Mouse (Mus musculus) adrenal gland, postnatal 25 days (tissue): ENCODE results near the gene Dao. TPM values are rescaled to one million over a fixed set of nuclear protein-coding genes. Genes with fewer than 3 reads are reported as not detected.

ENCODE experiments used
- DNase-seq: peaks from one replicate; pipeline ENCODE4 v3.0.0; 2021; ENCODE audit warnings: mixed read lengths
- total RNA-seq: library from RNA; stranded (reverse); gene quantifications from 2 replicates; pipeline ENCODE4 v1.2.3, GENCODE M21; 2021

Dao gene
- total RNA-seq, 1 experiment from 2014 or later: not detected

- DNase-seq: no peak
Observed at GRCm38 (mm10) chr5:114028111-114028510, 24.6 kb downstream of the Dao start.

DNA sequence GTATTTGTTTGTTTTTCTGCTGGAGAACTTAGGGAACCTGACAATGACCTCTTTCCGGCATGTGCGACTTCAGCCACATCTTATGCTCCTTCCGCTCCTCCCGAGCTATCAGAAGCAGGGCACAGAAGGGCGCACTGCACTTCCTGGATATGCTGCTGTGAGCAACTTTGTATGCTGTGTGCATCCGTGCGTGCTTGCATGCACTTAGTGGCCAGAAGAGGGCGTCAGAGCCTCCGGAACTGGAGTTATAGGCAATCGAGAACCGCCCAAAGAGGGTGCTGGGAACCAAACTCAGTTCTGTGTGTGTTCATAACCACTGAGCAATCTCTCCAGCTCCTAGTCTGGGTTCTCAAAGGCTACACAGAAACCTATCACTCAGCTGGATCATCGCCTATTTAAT lies 27.1 kb downstream of the Dao start:
- DNase-seq: no peak

- DNase-seq: no peak
Observed at GRCm38 (mm10) chr5:114032161-114032763, 28.8 kb downstream of the Dao start.

DNA sequence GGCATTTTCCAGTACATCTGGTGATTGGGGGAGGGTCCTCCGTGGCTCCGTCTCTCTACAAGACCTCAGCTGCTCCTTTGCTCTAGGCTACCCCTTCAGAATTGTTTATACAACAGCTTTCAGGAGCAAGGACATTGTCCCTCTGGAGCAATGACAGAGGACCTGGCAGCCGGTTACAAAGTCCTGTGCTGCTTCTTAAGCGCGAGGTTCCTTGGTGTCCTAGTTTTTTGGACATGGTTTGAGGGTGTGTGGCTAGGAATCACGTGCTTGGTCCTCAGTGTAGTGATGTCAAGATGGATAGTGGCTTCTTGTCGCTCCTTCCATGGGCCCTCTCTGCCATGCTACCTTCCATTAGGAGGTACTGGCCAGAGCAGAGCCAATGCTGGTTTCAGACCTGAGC lies 30.9 kb downstream of the Dao start:
- DNase-seq: no peak

- DNase-seq: no peak
Observed at GRCm38 (mm10) chr5:114035111-114035510, 31.6 kb downstream of the Dao start.

GRCm38 (mm10) chr5:114040508-114040907 lies 37.0 kb downstream of the Dao start:
- DNase-seq: no peak

DNA sequence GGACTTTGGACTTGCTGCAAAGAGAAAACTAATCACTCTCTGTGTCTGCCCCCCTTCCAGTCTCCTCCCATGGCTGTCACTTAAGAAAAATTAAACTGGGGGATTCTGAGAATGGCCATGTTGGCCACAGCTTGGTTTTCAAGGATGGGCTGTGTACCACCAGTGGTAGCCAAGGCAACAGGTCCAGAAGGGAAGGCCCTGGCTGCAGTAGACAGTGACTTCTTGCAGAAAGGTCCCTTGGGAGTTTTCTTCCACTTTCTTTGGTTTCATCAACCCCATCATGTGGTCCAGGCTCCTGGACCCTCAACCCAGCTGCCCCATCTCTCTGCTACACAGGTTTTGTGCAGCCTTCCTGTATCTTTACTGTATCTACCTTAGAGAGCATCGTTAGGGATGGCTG lies 37.4 kb downstream of the Dao start:
- DNase-seq: no peak

GRCm38 (mm10) chr5:114041327-114041930 lies 37.9 kb downstream of the Dao start:
- peak; percentile 26 for DNase-seq

- no peak for DNase-seq
Observed at GRCm38 (mm10) chr5:114043800-114044199, 40.3 kb downstream of the Dao start.

GRCm38 (mm10) chr5:114045134-114045533 lies 41.6 kb downstream of the Dao start:
- DNase-seq: no peak

- no peak for DNase-seq
Observed at GRCm38 (mm10) chr5:114046151-114046550, 42.6 kb downstream of the Dao start.

GRCm38 (mm10) chr5:114046604-114047003 lies 43.1 kb downstream of the Dao start:
- no peak for DNase-seq

- DNase-seq: no peak
Observed at GRCm38 (mm10) chr5:114047182-114047581, 43.7 kb downstream of the Dao start.

DNA sequence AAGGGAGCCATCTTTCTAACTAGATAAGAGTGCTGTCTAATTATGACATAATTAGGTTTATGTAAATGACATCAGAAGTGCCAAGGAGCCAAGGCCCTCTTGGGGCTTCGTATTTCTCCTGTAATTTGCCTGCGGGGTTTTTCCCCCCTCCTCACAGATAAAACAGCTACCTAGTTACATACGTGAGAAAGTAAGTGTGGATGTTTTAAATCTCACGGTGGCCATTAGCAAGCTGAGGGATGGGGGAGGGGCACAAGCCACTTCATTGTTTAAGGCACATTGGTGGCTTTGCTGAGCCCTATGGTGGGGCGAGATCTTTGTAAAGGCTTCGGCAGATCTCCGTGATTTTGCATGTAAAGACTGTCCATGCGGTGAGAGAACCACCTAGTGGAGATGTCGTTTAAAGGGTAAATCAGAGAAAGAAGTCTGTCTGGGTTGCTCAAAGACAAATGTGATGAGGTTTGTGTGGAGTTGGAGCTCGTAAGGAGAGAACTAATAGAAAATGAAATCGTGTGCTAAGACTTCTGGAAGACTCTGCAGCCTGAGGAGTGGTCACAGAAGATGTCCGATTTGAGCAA lies 45.3 kb downstream of the Dao start:
- DNase-seq: no peak

- peak; percentile 82 for DNase-seq
Observed at GRCm38 (mm10) chr5:114052246-114052761, 48.8 kb downstream of the Dao start.

- DNase-seq: no peak
Observed at GRCm38 (mm10) chr5:114057129-114057731, 53.7 kb downstream of the Dao start.

- no peak for DNase-seq
Observed at GRCm38 (mm10) chr5:114061675-114062074, 58.2 kb downstream of the Dao start.

DNA sequence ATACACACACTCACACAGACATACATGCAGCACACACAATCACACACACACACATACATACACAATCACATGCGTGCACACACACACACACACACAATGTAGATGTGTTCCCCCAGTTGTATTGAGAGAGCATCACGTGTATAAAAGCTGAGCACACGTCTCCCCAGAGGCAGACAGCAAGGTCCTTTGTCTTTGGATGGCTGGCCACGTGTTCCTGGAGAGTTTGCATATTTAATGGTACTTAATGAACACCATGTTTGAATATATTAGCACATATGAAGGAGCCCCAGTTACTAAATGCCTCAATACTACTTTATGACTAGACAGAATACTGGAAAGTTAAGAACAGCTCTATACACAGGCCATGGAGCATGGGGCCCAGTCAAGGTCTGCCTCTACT lies 60.5 kb downstream of the Dao start:
- no peak for DNase-seq

DNA sequence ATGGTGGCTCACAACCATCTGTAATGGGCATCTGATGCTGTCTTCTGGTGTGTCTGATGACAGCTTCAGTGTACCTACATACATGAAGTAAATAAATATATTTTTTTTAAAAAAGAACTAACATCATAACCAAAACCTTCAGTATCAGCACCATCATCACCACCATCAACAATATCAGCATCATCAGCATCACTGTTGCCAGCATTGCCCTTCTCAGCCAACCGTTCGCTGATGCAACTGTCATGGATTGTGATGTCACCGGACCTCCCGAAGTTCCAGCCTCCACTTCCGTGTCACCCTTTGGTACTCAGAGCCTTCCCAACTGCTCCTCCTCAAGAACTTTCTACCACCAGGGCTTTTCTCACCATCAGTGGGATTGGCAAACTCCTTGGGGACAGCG lies 61.7 kb downstream of the Dao start, which contains the start of gene Usp30:
Gene Usp30 (plus strand): TSS at position 301 of the 400 bp plus-strand sequence.
- DNase-seq: no peak

- no peak for DNase-seq
Observed at GRCm38 (mm10) chr5:114066601-114067000, 63.1 kb downstream of the Dao start.

GRCm38 (mm10) chr5:114067543-114067942 lies 64.0 kb downstream of the Dao start:
- no peak for DNase-seq

GRCm38 (mm10) chr5:114067982-114068381 lies 64.5 kb downstream of the Dao start:
- no peak for DNase-seq

GRCm38 (mm10) chr5:114070858-114071257 lies 67.4 kb downstream of the Dao start:
- no peak for DNase-seq
